Mouse (Mus musculus): ENCODE measurements around the gene Hivep3. TPM values are rescaled to one million over a fixed set of nuclear protein-coding genes. Genes with fewer than 3 reads are reported as not detected.

Gene Hivep3
- total and polyA plus RNA-seq, 3 experiments, result 5.1 to 8.2 (median 6.0) TPM

- no peaks in the 10 kb centered on the region for H3K4me1 ChIP-seq (ENCODE audit: control insufficient read depth, insufficient read depth, low read length)
- H3K4me3 ChIP-seq, result no peak overlapping the region
- H3K27me3 ChIP-seq (ENCODE audit: control insufficient read depth, insufficient read depth, low read length), result no peaks in the 10 kb centered on the region
- no peaks in the 10 kb centered on the region for H3K79me2 ChIP-seq (replicated peaks; ENCODE audit: control insufficient read depth, insufficient read depth, low read length)
- H3K27ac ChIP-seq, result no peak overlapping the region
- intact Hi-C loops (cut with DNase I), result no loop called here
- no peak for TF ChIP-seq POLR2A (IDR thresholded peaks at IDR 0.05; ENCODE audit: insufficient read depth, low read depth, low read length)
- TF ChIP-seq CTCF (IDR thresholded peaks at IDR 0.05), result no peak
- TF ChIP-seq EP300 (IDR thresholded peaks at IDR 0.05; ENCODE audit: insufficient read depth, low read depth, low read length), result no peak
- 66% methylated on average over 13 of the region's 13 CpGs for WGBS
- no peaks in the 10 kb centered on the region for H3K36me3 ChIP-seq (ENCODE audit: control insufficient read depth, insufficient read depth, low read length)
- DNase-seq, result peak in 1 of 2 experiments; percentile 27
- H3K9ac ChIP-seq (ENCODE audit: low read depth, low read length), result no peak overlapping the region
These were observed 199.1 kb downstream of the Hivep3 start for GRCm38 (mm10) chr4:119932549-119933257.

- TF ChIP-seq POLR2A (IDR thresholded peaks at IDR 0.05; ENCODE audit: insufficient read depth, low read depth, low read length) (no peak), CTCF (IDR thresholded peaks at IDR 0.05) (no peak), EP300 (IDR thresholded peaks at IDR 0.05; ENCODE audit: insufficient read depth, low read depth, low read length) (no peak)
- Histone ChIP-seq H3K36me3 (ENCODE audit: control insufficient read depth, insufficient read depth, low read length) (no peaks in the 10 kb centered on the region), H3K79me2 (replicated peaks; ENCODE audit: control insufficient read depth, insufficient read depth, low read length) (no peaks in the 10 kb centered on the region), H3K27me3 (ENCODE audit: control insufficient read depth, insufficient read depth, low read length) (no peaks in the 10 kb centered on the region), H3K4me1 (ENCODE audit: control insufficient read depth, insufficient read depth, low read length) (no peaks in the 10 kb centered on the region; the same call in 1 of the 2 replicates), H3K27ac (no peak overlapping the region), H3K9ac (ENCODE audit: low read depth, low read length) (no peak overlapping the region), H3K4me3 (no peak overlapping the region)
- WGBS, result 78% methylated on average over 4 of the region's 4 CpGs
- intact Hi-C loops (cut with DNase I), result no loop called here
- DNase-seq, result no peak
These were observed 201.3 kb downstream of the Hivep3 start for GRCm38 (mm10) chr4:119934901-119935300.

- H3K27ac ChIP-seq, result no peak overlapping the region
- H3K4me3 ChIP-seq, result no peak overlapping the region
- no peaks in the 10 kb centered on the region for H3K36me3 ChIP-seq (ENCODE audit: control insufficient read depth, insufficient read depth, low read length)
- 24% methylated on average over 7 of the region's 7 CpGs for WGBS
- no peak overlapping the region for H3K9ac ChIP-seq (ENCODE audit: low read depth, low read length)
- intact Hi-C loops (cut with DNase I), result no loop called here
- TF ChIP-seq EP300 (IDR thresholded peaks at IDR 0.05; ENCODE audit: insufficient read depth, low read depth, low read length) (no peak), POLR2A (IDR thresholded peaks at IDR 0.05; ENCODE audit: insufficient read depth, low read depth, low read length) (no peak), CTCF (IDR thresholded peaks at IDR 0.05) (no peak)
- DNase-seq, result peak; percentile 55 to 66
- no peaks in the 10 kb centered on the region; the same call in 1 of the 2 replicates for H3K4me1 ChIP-seq (ENCODE audit: control insufficient read depth, insufficient read depth, low read length)
- H3K79me2 ChIP-seq (replicated peaks; ENCODE audit: control insufficient read depth, insufficient read depth, low read length), result no peaks in the 10 kb centered on the region
- H3K27me3 ChIP-seq (ENCODE audit: control insufficient read depth, insufficient read depth, low read length), result no peaks in the 10 kb centered on the region
These were observed 204.3 kb downstream of the Hivep3 start for GRCm38 (mm10) chr4:119937876-119938275.

- Histone ChIP-seq H3K36me3 (ENCODE audit: control insufficient read depth, insufficient read depth, low read length) (no peaks in the 10 kb centered on the region), H3K27me3 (ENCODE audit: control insufficient read depth, insufficient read depth, low read length) (no peaks in the 10 kb centered on the region), H3K79me2 (replicated peaks; ENCODE audit: control insufficient read depth, insufficient read depth, low read length) (no peaks in the 10 kb centered on the region), H3K4me3 (no peak overlapping the region), H3K4me1 (ENCODE audit: control insufficient read depth, insufficient read depth, low read length) (no peaks in the 10 kb centered on the region; the same call in 1 of the 2 replicates), H3K27ac (no peak overlapping the region), H3K9ac (ENCODE audit: low read depth, low read length) (no peak overlapping the region)
- TF ChIP-seq EP300 (IDR thresholded peaks at IDR 0.05; ENCODE audit: insufficient read depth, low read depth, low read length) (no peak), CTCF (IDR thresholded peaks at IDR 0.05) (no peak), POLR2A (IDR thresholded peaks at IDR 0.05; ENCODE audit: insufficient read depth, low read depth, low read length) (no peak)
- DNase-seq, result no peak
- intact Hi-C loops (cut with DNase I), result no loop called here
- 65% methylated on average over 4 of the region's 4 CpGs for whole genome bisulfite sequencing
These were observed 204.9 kb downstream of the Hivep3 start for GRCm38 (mm10) chr4:119938518-119938917.

DNA sequence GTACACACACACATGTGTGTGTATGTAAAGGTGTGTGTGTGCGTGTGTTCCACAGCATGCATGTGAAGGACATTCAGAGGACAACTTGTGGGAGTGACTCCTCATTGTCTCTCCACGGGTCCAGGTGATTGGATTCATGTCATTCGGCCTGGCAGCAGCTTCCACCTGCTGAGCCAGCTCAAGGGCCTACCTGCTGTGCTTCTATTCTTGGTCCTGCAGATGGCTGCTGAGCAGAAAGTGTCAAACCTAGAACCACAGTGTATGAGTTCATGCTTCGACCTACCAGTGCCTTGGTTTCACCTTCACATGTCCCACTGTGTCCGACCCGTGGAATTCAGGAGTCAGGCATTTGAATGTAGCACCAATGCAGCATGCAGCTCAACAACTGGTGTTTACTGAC lies 206.2 kb downstream of the Hivep3 start:
- H3K79me2 ChIP-seq (replicated peaks; ENCODE audit: control insufficient read depth, insufficient read depth, low read length), result no peaks in the 10 kb centered on the region

DNA sequence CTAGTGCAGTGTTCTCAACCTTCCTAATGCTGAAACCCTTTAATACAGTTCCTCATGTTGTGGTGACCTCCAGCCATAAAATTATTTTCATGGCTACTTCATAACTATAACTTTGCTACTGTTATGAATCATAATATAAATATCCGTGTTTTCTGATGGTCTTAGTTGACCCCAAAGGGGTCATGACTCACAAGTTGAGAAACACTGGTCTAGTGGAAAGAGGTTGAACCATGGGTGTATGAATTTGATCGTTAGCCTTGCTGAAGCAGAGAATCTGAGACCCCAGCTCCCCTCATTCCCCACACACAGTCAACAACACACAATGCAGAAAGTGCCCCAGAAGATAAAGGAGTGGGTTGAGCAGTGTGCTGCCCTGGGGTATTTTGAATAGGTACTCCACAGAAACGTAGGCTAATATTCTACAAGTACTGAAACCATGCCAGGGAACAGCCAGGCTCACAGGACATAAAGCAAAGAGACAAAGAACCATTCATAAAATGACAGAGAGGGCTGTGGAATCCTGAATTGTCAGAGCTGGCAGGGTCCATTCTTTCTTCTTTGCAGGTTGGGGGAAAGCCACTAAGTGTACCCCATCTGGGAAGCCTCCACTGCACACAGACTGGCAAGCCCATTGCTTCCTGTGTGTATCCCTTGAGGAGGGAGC lies 212.8 kb downstream of the Hivep3 start:
- no peak overlapping the region for H3K9ac ChIP-seq (ENCODE audit: low read depth, low read length)
- no peak overlapping the region for H3K4me3 ChIP-seq
- H3K79me2 ChIP-seq (replicated peaks; ENCODE audit: control insufficient read depth, insufficient read depth, low read length), result no peaks in the 10 kb centered on the region
- intact Hi-C loops (cut with DNase I), result no loop called here
- WGBS, result 70% methylated on average over 3 of the region's 3 CpGs
- peaks cover 5% of the 10 kb centered on the region; the same call in 1 of the 2 replicates for H3K4me1 ChIP-seq (ENCODE audit: control insufficient read depth, insufficient read depth, low read length)
- H3K36me3 ChIP-seq (ENCODE audit: control insufficient read depth, insufficient read depth, low read length), result no peaks in the 10 kb centered on the region
- no peaks in the 10 kb centered on the region for H3K27me3 ChIP-seq (ENCODE audit: control insufficient read depth, insufficient read depth, low read length)
- no peak for TF ChIP-seq EP300 (IDR thresholded peaks at IDR 0.05; ENCODE audit: insufficient read depth, low read depth, low read length)
- no peak for TF ChIP-seq CTCF (IDR thresholded peaks at IDR 0.05)
- TF ChIP-seq POLR2A (IDR thresholded peaks at IDR 0.05; ENCODE audit: insufficient read depth, low read depth, low read length), result no peak
- H3K27ac ChIP-seq, result no peak overlapping the region
- DNase-seq, result no peak

More for the DNA sequence above, 206.2 kb downstream of the Hivep3 start:
- no peak for TF ChIP-seq CTCF (IDR thresholded peaks at IDR 0.05)
- no peak for TF ChIP-seq POLR2A (IDR thresholded peaks at IDR 0.05; ENCODE audit: insufficient read depth, low read depth, low read length)
- no peak for TF ChIP-seq EP300 (IDR thresholded peaks at IDR 0.05; ENCODE audit: insufficient read depth, low read depth, low read length)
- DNase-seq, result no peak
- no peaks in the 10 kb centered on the region for H3K36me3 ChIP-seq (ENCODE audit: control insufficient read depth, insufficient read depth, low read length)
- no peak overlapping the region for H3K9ac ChIP-seq (ENCODE audit: low read depth, low read length)
- H3K4me3 ChIP-seq, result no peak overlapping the region
- WGBS, result 89% methylated on average over 6 of the region's 6 CpGs
- H3K27me3 ChIP-seq (ENCODE audit: control insufficient read depth, insufficient read depth, low read length), result no peaks in the 10 kb centered on the region
- H3K27ac ChIP-seq, result no peak overlapping the region
- intact Hi-C loops (cut with DNase I), result no loop called here
- H3K4me1 ChIP-seq (ENCODE audit: control insufficient read depth, insufficient read depth, low read length), result no peaks in the 10 kb centered on the region; the same call in 1 of the 2 replicates
